Mouse (Mus musculus): ENCODE results near the gene Adam15. TPM values are rescaled to one million over a fixed set of nuclear protein-coding genes. Genes with fewer than 3 reads are reported as not detected.

Adam15 gene
- polyA plus RNA-seq, 1 experiment from 2014 or later: 36.4 TPM

GRCm38 (mm10) chr3:89381233-89381632, 31.4 kb upstream of the Adam15 start:
- Histone ChIP-seq H3K9me3 (no peaks in the 10 kb centered on the region), H3K27ac (no peak overlapping the region), H3K4me3 (no peak overlapping the region), H3K36me3 (peaks cover 18% of the 10 kb centered on the region; the same call in 1 of the 2 replicates), H3K27me3 (ENCODE audit: insufficient read depth, poor library complexity, severe bottlenecking) (peaks cover 6% of the 10 kb centered on the region; the same call in 1 of the 2 replicates), H3K4me1 (replicated peaks) (peaks cover 44% of the 10 kb centered on the region)
- 86% methylated on average over 11 of the region's 11 CpGs for WGBS
- DNase-seq (ENCODE audit: low spot score): no peak

GRCm38 (mm10) chr3:89380711-89381110, 30.9 kb upstream of the Adam15 start:
- Histone ChIP-seq H3K4me1 (replicated peaks) (peaks cover 42% of the 10 kb centered on the region), H3K4me3 (no peak overlapping the region), H3K9me3 (no peaks in the 10 kb centered on the region), H3K27ac (no peak overlapping the region), H3K36me3 (peaks cover 18% of the 10 kb centered on the region; the same call in 1 of the 2 replicates), H3K27me3 (ENCODE audit: insufficient read depth, poor library complexity, severe bottlenecking) (peaks cover 3% of the 10 kb centered on the region; the same call in 1 of the 2 replicates)
- DNase-seq (ENCODE audit: low spot score): no peak
- WGBS: 92% methylated on average over 18 of the region's 18 CpGs

- H3K27me3 ChIP-seq (ENCODE audit: insufficient read depth, poor library complexity, severe bottlenecking): no peaks in the 10 kb centered on the region
- H3K36me3 ChIP-seq: peaks cover 18% of the 10 kb centered on the region; the same call in 1 of the 2 replicates
- WGBS: 93% methylated on average over 14 of the region's 14 CpGs
- no peak overlapping the region for H3K27ac ChIP-seq
- H3K4me1 ChIP-seq (replicated peaks): peaks cover 38% of the 10 kb centered on the region
- H3K4me3 ChIP-seq: no peak overlapping the region
- no peak for DNase-seq (ENCODE audit: low spot score)
- no peaks in the 10 kb centered on the region for H3K9me3 ChIP-seq
Observed at GRCm38 (mm10) chr3:89380291-89380690, 30.5 kb upstream of the Adam15 start.

- Histone ChIP-seq H3K4me3 (peak overlapping the region; percentile 65; the same call in 1 of the 2 replicates), H3K4me1 (replicated peaks) (peaks cover 31% of the 10 kb centered on the region), H3K9me3 (no peaks in the 10 kb centered on the region), H3K27me3 (ENCODE audit: insufficient read depth, poor library complexity, severe bottlenecking) (no peaks in the 10 kb centered on the region), H3K36me3 (peaks cover 18% of the 10 kb centered on the region; the same call in 1 of the 2 replicates), H3K27ac (peak overlapping the region; percentile 93)
- DNase-seq (ENCODE audit: low spot score): no peak
- WGBS: 87% methylated on average over 31 of the region's 31 CpGs
Observed at GRCm38 (mm10) chr3:89379388-89380131, 29.8 kb upstream of the Adam15 start.

- peak overlapping the region; percentile 65 for H3K4me3 ChIP-seq
- peak; percentile 90 for DNase-seq (ENCODE audit: low spot score)
- H3K27ac ChIP-seq: peak overlapping the region; percentile 93
- 1% methylated on average over 29 of the region's 29 CpGs for WGBS
- no peaks in the 10 kb centered on the region for H3K27me3 ChIP-seq (ENCODE audit: insufficient read depth, poor library complexity, severe bottlenecking)
- no peaks in the 10 kb centered on the region for H3K9me3 ChIP-seq
- peaks cover 18% of the 10 kb centered on the region; the same call in 1 of the 2 replicates for H3K36me3 ChIP-seq
- peaks cover 25% of the 10 kb centered on the region for H3K4me1 ChIP-seq (replicated peaks)
Observed at GRCm38 (mm10) chr3:89378394-89379067, 28.7 kb upstream of the Adam15 start.

- no peaks in the 10 kb centered on the region for H3K9me3 ChIP-seq
- DNase-seq (ENCODE audit: low spot score): no peak
- no peaks in the 10 kb centered on the region for H3K27me3 ChIP-seq (ENCODE audit: insufficient read depth, poor library complexity, severe bottlenecking)
- peak overlapping the region; percentile 93 for H3K27ac ChIP-seq
- WGBS: 67% methylated on average over 4 of the region's 4 CpGs
- peak overlapping the region; percentile 65 for H3K4me3 ChIP-seq
- H3K4me1 ChIP-seq (replicated peaks): peaks cover 25% of the 10 kb centered on the region
- peaks cover 18% of the 10 kb centered on the region; the same call in 1 of the 2 replicates for H3K36me3 ChIP-seq
Observed at GRCm38 (mm10) chr3:89377831-89378230, 28.0 kb upstream of the Adam15 start.

- no peaks in the 10 kb centered on the region for H3K27me3 ChIP-seq (ENCODE audit: insufficient read depth, poor library complexity, severe bottlenecking)
- H3K4me1 ChIP-seq (replicated peaks): peaks cover 11% of the 10 kb centered on the region
- H3K27ac ChIP-seq: no peak overlapping the region
- H3K9me3 ChIP-seq: no peaks in the 10 kb centered on the region
- no peaks in the 10 kb centered on the region for H3K36me3 ChIP-seq
- WGBS: 47% methylated on average over 5 of the region's 5 CpGs
- DNase-seq (ENCODE audit: low spot score): no peak
- no peak overlapping the region for H3K4me3 ChIP-seq
Observed at GRCm38 (mm10) chr3:89373581-89374231, 23.9 kb upstream of the Adam15 start.

GRCm38 (mm10) chr3:89367338-89367737, 17.5 kb upstream of the Adam15 start:
- 64% methylated on average over 11 of the region's 11 CpGs for WGBS
- Histone ChIP-seq H3K9me3 (no peaks in the 10 kb centered on the region), H3K27me3 (ENCODE audit: insufficient read depth, poor library complexity, severe bottlenecking) (peaks cover 16% of the 10 kb centered on the region), H3K4me3 (no peak overlapping the region), H3K36me3 (no peaks in the 10 kb centered on the region), H3K27ac (no peak overlapping the region), H3K4me1 (replicated peaks) (peaks cover 23% of the 10 kb centered on the region)
- DNase-seq (ENCODE audit: low spot score): no peak

GRCm38 (mm10) chr3:89365486-89366414, 16.0 kb upstream of the Adam15 start:
- WGBS: 78% methylated on average over 20 of the region's 20 CpGs

GRCm38 (mm10) chr3:89365153-89365485, 15.3 kb upstream of the Adam15 start, which contains the start of gene Dcst1:
TSS of gene Dcst1 (minus strand) at chr3:89365253.
- Histone ChIP-seq H3K27me3 (ENCODE audit: insufficient read depth, poor library complexity, severe bottlenecking) (peaks cover 16% of the 10 kb centered on the region), H3K36me3 (no peaks in the 10 kb centered on the region), H3K9me3 (no peaks in the 10 kb centered on the region), H3K4me3 (no peak within 1 kb of the TSS), H3K27ac (no peak within 1 kb of the TSS), H3K4me1 (replicated peaks) (peaks cover 28% of the 10 kb centered on the region)
- DNase-seq (ENCODE audit: low spot score): no peak
- 79% methylated on average over 11 of the region's 11 CpGs for WGBS

More at GRCm38 (mm10) chr3:89365486-89366414, 16.0 kb upstream of the Adam15 start:
- Histone ChIP-seq H3K4me3 (no peak overlapping the region), H3K9me3 (no peaks in the 10 kb centered on the region), H3K36me3 (no peaks in the 10 kb centered on the region), H3K27me3 (ENCODE audit: insufficient read depth, poor library complexity, severe bottlenecking) (peaks cover 16% of the 10 kb centered on the region), H3K4me1 (replicated peaks) (peaks cover 23% of the 10 kb centered on the region), H3K27ac (no peak overlapping the region)
- no peak for DNase-seq (ENCODE audit: low spot score)

GRCm38 (mm10) chr3:89364631-89365030, 14.8 kb upstream of the Adam15 start:
- Histone ChIP-seq H3K27me3 (ENCODE audit: insufficient read depth, poor library complexity, severe bottlenecking) (peaks cover 16% of the 10 kb centered on the region), H3K4me3 (no peak overlapping the region), H3K4me1 (replicated peaks) (peaks cover 33% of the 10 kb centered on the region), H3K36me3 (no peaks in the 10 kb centered on the region), H3K9me3 (no peaks in the 10 kb centered on the region), H3K27ac (no peak overlapping the region)
- no peak for DNase-seq (ENCODE audit: low spot score)
- WGBS: 54% methylated on average over 8 of the region's 8 CpGs

- Histone ChIP-seq H3K36me3 (no peaks in the 10 kb centered on the region), H3K27me3 (ENCODE audit: insufficient read depth, poor library complexity, severe bottlenecking) (peaks cover 16% of the 10 kb centered on the region), H3K4me3 (no peak within 1 kb of the TSS), H3K9me3 (no peaks in the 10 kb centered on the region), H3K27ac (no peak within 1 kb of the TSS), H3K4me1 (replicated peaks) (peaks cover 27% of the 10 kb centered on the region)
- WGBS: 87% methylated on average over 7 of the region's 7 CpGs
- no peak for DNase-seq (ENCODE audit: low spot score)
Observed at GRCm38 (mm10) chr3:89361675-89362074, 11.9 kb upstream of the Adam15 start, which contains the start of gene Dcst2. TSS of gene Dcst2 (plus strand) at chr3:89361975.

All from hindbrain, embryonic 10.5 days (tissue).